Mouse (Mus musculus): ENCODE data around the gene Sphk1.
A peak's percentile ranks its signal among the peaks of the same experiment; 100 is the strongest.

Gene Sphk1

GRCm38 (mm10) chr11:116538142-116538735 is 7.5 kb downstream of the Sphk1 start:
- peak; percentile 60 to 76 for DNase-seq (ENCODE audit: low spot score in 2 of 2)

DNA sequence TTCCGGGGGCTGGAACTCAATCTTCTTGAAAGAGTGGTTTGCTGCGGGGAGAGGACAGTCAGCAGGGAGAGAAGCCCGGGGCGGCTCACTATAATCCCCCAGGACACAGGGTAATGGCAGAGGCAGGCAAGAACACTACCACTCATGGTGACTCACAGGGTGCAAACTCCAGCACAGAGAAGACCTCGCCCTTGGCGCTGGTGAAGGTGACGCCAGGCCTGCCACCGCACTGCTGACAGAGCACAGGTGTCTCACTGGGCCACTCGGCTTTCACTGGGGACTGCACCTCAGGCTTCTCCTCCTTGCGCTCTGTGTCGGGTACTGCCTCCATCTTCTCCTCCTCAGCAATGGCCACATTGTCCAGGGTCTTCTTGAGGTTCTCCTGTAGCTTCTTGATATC is 10.5 kb downstream of the Sphk1 start:
- DNase-seq (ENCODE audit: low spot score in 2 of 2) = no peak

GRCm38 (mm10) chr11:116543110-116543509 is 12.4 kb downstream of the Sphk1 start:
- no peak for DNase-seq (ENCODE audit: low spot score in 2 of 2)

GRCm38 (mm10) chr11:116547296-116548060 is 16.8 kb downstream of the Sphk1 start:
- no peak for DNase-seq (ENCODE audit: low spot score in 2 of 2)

GRCm38 (mm10) chr11:116548780-116549179 is 18.1 kb downstream of the Sphk1 start:
- DNase-seq (ENCODE audit: low spot score in 2 of 2) = no peak

DNA sequence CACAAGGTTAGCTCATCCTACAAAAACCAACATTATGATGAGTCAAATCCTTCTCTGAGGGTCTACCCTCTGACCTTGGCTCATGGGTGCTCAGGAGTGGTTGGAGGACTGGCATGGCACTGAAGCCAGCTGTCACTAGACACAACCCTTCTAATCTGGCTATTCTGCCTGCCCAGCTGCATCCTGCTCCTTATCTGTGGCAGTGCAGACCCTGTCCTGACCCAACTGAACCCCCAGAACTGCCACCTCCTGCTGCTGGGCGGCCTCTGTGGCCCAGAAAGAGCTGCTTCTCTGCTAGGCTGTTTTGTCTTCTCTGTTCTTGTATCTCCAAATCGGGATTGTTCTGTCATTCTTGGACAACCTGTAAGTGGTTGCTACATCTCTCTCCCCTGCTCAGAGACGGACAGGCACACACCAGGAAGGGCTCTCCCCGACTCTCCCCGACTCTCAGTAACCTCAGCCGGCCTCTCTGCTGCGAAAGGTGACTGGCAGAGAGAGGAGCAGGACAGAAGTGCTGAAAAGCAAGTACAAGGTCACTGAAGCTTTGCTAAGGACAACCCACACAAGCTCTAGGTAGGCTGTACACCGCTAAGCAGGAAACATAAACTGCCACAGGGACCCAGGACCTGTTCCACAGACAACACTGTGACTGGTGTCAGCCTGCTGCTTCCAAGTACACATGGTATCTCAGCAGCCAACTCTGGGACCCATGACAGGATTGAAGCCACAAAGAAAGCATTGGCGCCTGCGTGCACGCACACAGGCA is 18.7 kb downstream of the Sphk1 start:
- DNase-seq (ENCODE audit: low spot score in 2 of 2) = no peak

DNA sequence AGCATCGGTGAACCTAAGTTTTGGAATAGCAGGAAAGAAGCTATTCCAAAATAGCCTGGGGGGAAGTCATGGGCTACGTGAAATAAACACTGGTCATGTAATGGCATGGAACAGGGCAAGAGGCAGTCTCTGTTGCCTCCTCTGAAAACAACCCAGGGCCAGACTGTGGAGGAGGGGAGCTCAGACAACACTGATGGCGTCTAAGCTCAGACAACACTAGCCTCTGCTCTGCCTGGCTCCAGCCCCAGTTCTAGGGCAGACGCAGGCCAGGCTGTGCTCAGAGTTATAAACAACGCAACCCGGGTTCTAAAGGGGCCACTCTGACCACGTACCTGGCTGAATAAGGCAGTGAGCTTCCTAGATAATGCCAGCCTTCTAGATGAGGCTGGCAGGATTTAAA is 20.0 kb downstream of the Sphk1 start:
- no peak for DNase-seq (ENCODE audit: low spot score in 2 of 2)

DNA sequence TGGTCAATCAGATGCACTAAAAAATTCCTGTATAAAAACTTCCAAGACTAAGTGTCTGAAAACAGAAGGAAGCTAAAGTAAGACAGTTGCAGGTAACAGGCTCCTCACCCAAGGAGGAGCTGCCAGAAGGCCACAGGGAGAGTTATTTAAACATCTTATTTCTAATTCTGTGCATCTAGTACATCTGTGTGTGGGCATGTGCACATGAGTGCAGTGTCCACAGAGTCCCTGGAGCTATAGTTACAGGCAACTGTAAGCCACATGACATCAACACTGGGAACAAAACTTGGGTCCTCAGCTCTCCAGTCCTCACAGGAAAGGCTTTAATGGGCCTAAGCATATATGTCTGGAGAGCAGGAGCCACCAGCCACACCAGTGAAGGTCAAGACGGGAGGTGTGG is 21.5 kb downstream of the Sphk1 start:
- no peak for DNase-seq (ENCODE audit: low spot score in 2 of 2)

GRCm38 (mm10) chr11:116554171-116554878 is 23.6 kb downstream of the Sphk1 start:
- DNase-seq (ENCODE audit: low spot score in 2 of 2) = no peak

GRCm38 (mm10) chr11:116555572-116555971 is 24.8 kb downstream of the Sphk1 start:
- DNase-seq (ENCODE audit: low spot score in 2 of 2) = no peak

GRCm38 (mm10) chr11:116556308-116556707 is 25.6 kb downstream of the Sphk1 start:
- no peak for DNase-seq (ENCODE audit: low spot score in 2 of 2)

DNA sequence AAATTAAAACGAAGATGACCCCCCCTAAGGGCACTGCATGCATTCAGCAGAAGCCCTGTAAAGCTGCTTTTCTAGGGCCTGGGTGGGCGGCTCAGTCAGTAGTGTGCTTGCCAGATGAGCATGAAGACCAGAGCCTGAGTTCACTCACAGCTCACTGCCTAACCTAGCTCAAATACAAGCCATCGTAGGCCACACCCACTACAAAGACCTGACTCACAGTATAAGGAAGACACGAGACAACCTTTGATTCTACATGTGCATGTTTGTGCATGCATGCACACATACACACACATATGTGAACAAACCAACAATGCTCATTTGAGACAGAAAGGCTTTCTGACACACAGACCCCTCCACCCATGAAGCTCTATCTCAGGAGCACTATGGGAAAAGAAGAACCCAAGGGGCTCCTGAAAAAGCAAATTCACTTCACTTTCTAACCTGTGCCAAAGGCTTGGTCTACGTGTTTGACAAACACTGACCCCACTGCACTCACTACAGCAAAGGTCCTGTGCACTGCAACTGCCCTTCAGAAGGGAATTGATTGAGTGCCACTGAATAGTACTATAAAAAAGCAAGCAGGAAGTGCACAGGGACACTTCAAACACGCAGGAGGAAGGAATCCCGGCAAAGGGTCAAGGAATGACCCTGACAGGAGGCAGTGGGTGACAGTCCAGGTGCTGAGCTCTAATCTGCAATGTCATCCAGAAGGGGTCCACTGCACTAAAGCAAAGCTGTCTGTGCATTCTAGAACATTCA is 34.7 kb downstream of the Sphk1 start:
- DNase-seq (ENCODE audit: low spot score in 2 of 2) = no peak

DNA sequence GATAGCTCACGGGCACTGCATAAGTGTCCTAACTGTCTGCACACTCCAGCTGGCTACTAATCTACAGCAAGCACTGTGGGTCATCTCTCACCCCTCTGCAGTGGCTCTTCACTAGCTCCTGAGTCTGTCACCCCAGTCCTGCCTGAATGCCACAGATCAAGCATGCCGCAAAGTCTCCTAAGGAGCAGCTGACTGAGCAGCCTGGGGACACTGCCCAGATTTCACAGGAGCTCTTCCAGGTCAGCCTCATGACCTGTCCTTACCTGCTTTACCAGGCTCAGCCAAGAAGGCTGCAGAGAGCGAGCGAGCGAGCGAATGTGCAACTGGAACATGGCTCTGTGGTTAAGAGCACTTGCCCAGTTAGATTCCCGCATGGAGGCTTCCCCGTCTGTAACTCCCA is 36.8 kb downstream of the Sphk1 start:
- DNase-seq (ENCODE audit: low spot score in 2 of 2) = no peak

- DNase-seq (ENCODE audit: low spot score in 2 of 2) = no peak
Measured at GRCm38 (mm10) chr11:116570821-116571220, 40.1 kb downstream of the Sphk1 start.

DNA sequence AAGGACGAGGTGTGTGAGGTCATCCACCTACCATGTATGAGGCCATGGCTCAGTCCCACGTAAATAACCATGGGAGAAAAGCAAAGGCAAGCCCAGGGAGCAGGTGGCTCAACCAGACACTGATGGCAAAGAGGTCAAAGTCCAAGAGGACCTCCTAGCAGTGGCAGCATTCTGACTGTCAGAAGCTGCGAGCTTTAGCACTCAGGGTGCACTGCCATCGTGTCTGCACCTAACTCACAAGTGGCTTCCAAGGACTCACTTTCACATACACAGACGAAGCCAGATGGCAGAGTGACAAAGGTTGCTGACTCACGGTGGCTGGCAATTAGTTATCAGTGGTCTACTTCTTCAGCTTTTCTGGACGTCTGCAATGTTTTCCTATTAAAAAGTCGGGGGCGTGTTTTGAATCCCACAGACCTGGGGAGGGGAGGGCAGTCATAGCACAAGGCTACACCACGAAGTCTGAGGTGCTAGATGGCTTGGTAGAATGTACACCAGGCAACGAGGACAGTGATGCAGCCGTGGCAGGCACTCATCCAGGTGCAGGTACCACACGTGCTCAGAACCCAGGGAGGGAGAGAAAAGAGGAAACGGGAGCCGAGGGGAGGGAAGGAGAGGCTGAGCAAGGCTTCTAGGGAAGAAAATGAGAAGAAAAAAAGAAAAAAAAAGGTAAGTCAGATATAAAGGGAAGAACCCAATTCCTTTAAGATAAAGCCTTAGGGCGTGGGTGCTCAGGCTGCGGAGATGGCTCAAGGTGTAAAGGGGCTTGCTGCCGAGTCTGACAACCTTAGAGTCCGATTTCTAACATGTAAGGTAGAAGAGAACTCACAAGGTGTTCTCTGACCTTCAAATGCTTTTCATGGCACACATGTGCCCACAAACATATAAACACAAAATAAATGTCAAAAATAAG is 41.3 kb downstream of the Sphk1 start:
- DNase-seq (ENCODE audit: low spot score in 2 of 2) = no peak

GRCm38 (mm10) chr11:116572756-116573543 is 42.2 kb downstream of the Sphk1 start:
- no peak for DNase-seq (ENCODE audit: low spot score in 2 of 2)

- DNase-seq (ENCODE audit: low spot score in 2 of 2) = no peak
Measured at GRCm38 (mm10) chr11:116574486-116574885, 43.8 kb downstream of the Sphk1 start.

GRCm38 (mm10) chr11:116574982-116575381 is 44.3 kb downstream of the Sphk1 start:
- no peak for DNase-seq (ENCODE audit: low spot score in 2 of 2)

DNA sequence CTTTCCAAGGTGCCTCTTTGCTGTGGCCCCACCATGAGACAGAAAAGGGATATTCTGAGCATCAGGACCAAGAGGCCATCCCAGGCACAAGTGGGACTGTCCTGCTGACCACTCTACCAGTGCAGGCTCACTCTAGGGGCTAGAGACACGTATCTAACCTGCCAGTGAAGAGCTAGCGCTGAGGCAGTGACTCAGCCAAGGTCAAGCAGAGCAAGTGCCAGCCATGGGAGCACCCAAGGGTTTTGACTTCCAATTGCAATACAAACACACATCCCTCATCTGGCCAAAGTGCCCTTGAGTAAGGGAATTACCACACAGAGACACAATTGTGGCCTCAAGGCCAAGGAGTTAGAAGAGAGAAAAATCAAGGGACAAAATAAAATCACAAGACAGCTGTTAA is 44.7 kb downstream of the Sphk1 start:
- DNase-seq (ENCODE audit: low spot score in 2 of 2) = no peak

- DNase-seq (ENCODE audit: low spot score in 2 of 2) = no peak
Measured at GRCm38 (mm10) chr11:116579280-116579679, 48.6 kb downstream of the Sphk1 start.
